Mouse (Mus musculus) lung, adult 18-20 months (tissue): ENCODE data around the gene Tec.

Experiments
- DNase-seq, 2 experiments: peaks; one replicate each; pipeline ENCODE4 v3.0.0; 2022; ENCODE audit warnings: mixed read lengths in 2 of 2

Tec gene

GRCm38 (mm10) chr5:72725404-72725803 is 142.9 kb downstream of the Tec start:
- no peak for DNase-seq

- DNase-seq = no peak
Observed at GRCm38 (mm10) chr5:72723429-72723828, 144.9 kb downstream of the Tec start.

GRCm38 (mm10) chr5:72720587-72720986 is 147.7 kb downstream of the Tec start:
- no peak for DNase-seq

- peak; percentile 22 to 52 for DNase-seq
Observed at GRCm38 (mm10) chr5:72710572-72711278, 157.6 kb downstream of the Tec start.

- peak in 1 of 2 experiments; percentile 12 for DNase-seq
Observed at GRCm38 (mm10) chr5:72709976-72710375, 158.3 kb downstream of the Tec start.

GRCm38 (mm10) chr5:72709451-72709850 is 158.8 kb downstream of the Tec start:
- no peak for DNase-seq

- DNase-seq = no peak
Observed at GRCm38 (mm10) chr5:72706722-72707121, 161.6 kb downstream of the Tec start.

- no peak for DNase-seq
Observed at GRCm38 (mm10) chr5:72706095-72706494, 162.2 kb downstream of the Tec start.
